ENCODE assay signal across 14 mouse cellular contexts in genomic region chr2:150665006-150665405, GRCm38 (mm10). TPM values are rescaled to one million over a fixed set of nuclear protein-coding genes. Genes with fewer than 3 reads are reported as not detected.
DNase-seq lines count a peak whose midpoint lies in the region; ATAC-seq and TF ChIP-seq lines count a peak whose summit lies in the region.
"Had no signal": no experiment of that assay in that cellular context is flagged by ENCODE, and none has a peak within 500 bp of the region (broad histone marks: within the 10 kb centered on the region; RNA-seq: fewer than 3 reads in every experiment).

No protein-coding gene starts in this region.

- intact Hi-C loops in heart, postnatal 14 days (cut with DNase I), result loop anchor here (5.0 kb wide), 2 partner anchors 103 to 528 kb away; partner anchors contain the start of gene Zfp120

- H3K27ac ChIP-seq in heart, embryonic 11.5 days (ENCODE audit: low read depth, low read length), result peak overlapping the region; percentile 66; the same call in 1 of the 2 replicates
- 0 out of 2 replicates have a peak overlapping the region, but pooled peaks have one; percentile 26 for H3K27ac ChIP-seq in stomach, embryonic 15.5 days
- H3K27ac ChIP-seq in stomach, postnatal 0 days (replicated peaks), result no peak overlapping the region
- H3K27ac ChIP-seq in liver, embryonic 15.5 days (replicated peaks), result peak overlapping the region; percentile 95

- WGBS in heart, embryonic 11.5 days (ENCODE audit: insufficient replicate concordance), result 58% methylated on average over 2 of the region's 2 CpGs
- WGBS in stomach, embryonic 15.5 days, result 59% methylated on average over 2 of the region's 2 CpGs
- WGBS in stomach, postnatal 0 days, result 72% methylated on average over 2 of the region's 2 CpGs
- WGBS in liver, embryonic 15.5 days (ENCODE audit: insufficient replicate concordance), result 14% methylated on average over 2 of the region's 2 CpGs

- ATAC-seq in heart, embryonic 11.5 days (replicated peaks; ENCODE audit: insufficient number of reproducible peaks, low FRiP score, low TSS enrichment), result no peak
- no peak for ATAC-seq in stomach, embryonic 15.5 days (ENCODE audit: insufficient read depth, low FRiP score, low read depth)
- ATAC-seq in stomach, postnatal 0 days (ENCODE audit: low FRiP score, low TSS enrichment), result no peak
- no peak for ATAC-seq in liver, embryonic 15.5 days (ENCODE audit: insufficient read depth)
- ATAC-seq: CD4-positive, CD25-positive, alpha-beta regulatory T cell, adult 4 months had no signal

- peak overlapping the region; percentile 40 for H3K4me2 ChIP-seq in heart, embryonic 11.5 days
- H3K4me2 ChIP-seq in stomach, embryonic 15.5 days, result no peak overlapping the region
- no peak overlapping the region for H3K4me2 ChIP-seq in stomach, postnatal 0 days (replicated peaks; ENCODE audit: low read depth)
- H3K4me2 ChIP-seq in liver, embryonic 15.5 days, result peak overlapping the region; percentile 96

- no peak for TF ChIP-seq EP300 in stomach, postnatal 0 days (optimal IDR thresholded peaks at IDR 0.05)

- no peak overlapping the region for H3K9ac ChIP-seq in heart, embryonic 11.5 days (ENCODE audit: low read depth, low read length)
- no peak overlapping the region for H3K9ac ChIP-seq in stomach, embryonic 15.5 days
- no peak overlapping the region for H3K9ac ChIP-seq in stomach, postnatal 0 days (ENCODE audit: low read length)
- H3K9ac ChIP-seq in liver, embryonic 15.5 days, result peak overlapping the region; percentile 28

- no peaks in the 10 kb centered on the region for H3K9me3 ChIP-seq in heart, embryonic 11.5 days (replicated peaks; ENCODE audit: control insufficient read depth, low read length)
- H3K9me3 ChIP-seq in stomach, embryonic 15.5 days, result no peaks in the 10 kb centered on the region
- H3K9me3 ChIP-seq in stomach, postnatal 0 days (ENCODE audit: control insufficient read depth, low read length), result no peaks in the 10 kb centered on the region
- H3K9me3 ChIP-seq in liver, embryonic 15.5 days (replicated peaks), result no peaks in the 10 kb centered on the region

- no peak overlapping the region for H3K4me3 ChIP-seq in heart, embryonic 11.5 days (ENCODE audit: low read depth, low read length)
- H3K4me3 ChIP-seq in stomach, embryonic 15.5 days (replicated peaks), result no peak overlapping the region
- H3K4me3 ChIP-seq in stomach, postnatal 0 days (ENCODE audit: low read depth, low read length), result no peak overlapping the region
- peak overlapping the region; percentile 82 for H3K4me3 ChIP-seq in liver, embryonic 15.5 days (replicated peaks)

- H3K36me3 ChIP-seq in heart, embryonic 11.5 days (ENCODE audit: control insufficient read depth, insufficient read depth, low read length), result no peaks in the 10 kb centered on the region
- H3K36me3 ChIP-seq in stomach, embryonic 15.5 days, result no peaks in the 10 kb centered on the region
- no peaks in the 10 kb centered on the region for H3K36me3 ChIP-seq in stomach, postnatal 0 days (ENCODE audit: control insufficient read depth, insufficient read depth, low read length)
- peaks cover 12% of the 10 kb centered on the region for H3K36me3 ChIP-seq in liver, embryonic 15.5 days (replicated peaks)

- DNase-seq in heart, postnatal 14 days, result no peak
- DNase-seq in stomach, postnatal 0 days (ENCODE audit: low spot score), result no peak
- DNase-seq in cerebellum, adult 8-10 months, result no peak
- DNase-seq in urinary bladder, postnatal 4 days (ENCODE audit: low spot score in 2 of 2), result no peak
- no peak for DNase-seq in left cerebral cortex, adult 18-20 months (ENCODE audit: low spot score in 2 of 2)
- DNase-seq: layer of hippocampus, postnatal 36 days; lung, adult 2 months had no signal

- peaks cover 10% of the 10 kb centered on the region for H3K4me1 ChIP-seq in heart, embryonic 11.5 days (ENCODE audit: control insufficient read depth, insufficient read depth, low read length)
- H3K4me1 ChIP-seq in stomach, embryonic 15.5 days, result peaks cover 25% of the 10 kb centered on the region
- peaks cover 6% of the 10 kb centered on the region; the same call in 1 of the 2 replicates for H3K4me1 ChIP-seq in stomach, postnatal 0 days (replicated peaks; ENCODE audit: control insufficient read depth, insufficient read depth)
- peaks cover 92% of the 10 kb centered on the region for H3K4me1 ChIP-seq in liver, embryonic 15.5 days (replicated peaks)

- H3K27me3 ChIP-seq in heart, embryonic 11.5 days (ENCODE audit: control insufficient read depth, insufficient read depth, low read length), result peaks cover 2% of the 10 kb centered on the region; the same call in 1 of the 2 replicates
- H3K27me3 ChIP-seq in stomach, embryonic 15.5 days (replicated peaks), result no peaks in the 10 kb centered on the region
- no peaks in the 10 kb centered on the region for H3K27me3 ChIP-seq in stomach, postnatal 0 days (ENCODE audit: control insufficient read depth, insufficient read depth, low read length)
- no peaks in the 10 kb centered on the region for H3K27me3 ChIP-seq in liver, embryonic 15.5 days

- TF ChIP-seq CTCF in stomach, postnatal 0 days (IDR thresholded peaks at IDR 0.05; ENCODE audit: low read depth), result no peak

RNA-seq across cellular contexts. Expression of gene Acss1, which starts 3.3 kb away (rescaled TPM):
- 14.8 and 16.8 TPM in 2 replicates for polyA plus RNA-seq in heart, embryonic 11.5 days (2014; fragmentation: Nextera tagmentation; extraction: Ambion mirVana)
- 100 to 1,000 TPM; 121 to 136 TPM for total RNA-seq in heart, postnatal 14 days (2021)
- polyA plus RNA-seq in stomach, embryonic 15.5 days (2015; fragmentation: Nextera tagmentation; extraction: Ambion mirVana), result 27.8 and 30.9 TPM in 2 replicates
- 28.2 and 35.7 TPM in 2 replicates for polyA plus RNA-seq in stomach, postnatal 0 days (2015; fragmentation: Nextera tagmentation; extraction: Ambion mirVana)
- 45.3 and 50.8 TPM in 2 replicates for polyA plus RNA-seq in liver, embryonic 15.5 days (2015; fragmentation: Nextera tagmentation; extraction: Ambion mirVana)
- 10 to 100 TPM; 17.7 to 18.3 TPM for total RNA-seq in left cerebral cortex, adult 18-20 months (2021)

RNA-seq across cellular contexts. Expression of gene Vsx1, which starts 24.2 kb away (rescaled TPM):
- not detected in 2 replicates for polyA plus RNA-seq in heart, embryonic 11.5 days (2014; fragmentation: Nextera tagmentation; extraction: Ambion mirVana)
- not detected for total RNA-seq in heart, postnatal 14 days (2021)
- polyA plus RNA-seq in stomach, embryonic 15.5 days (2015; fragmentation: Nextera tagmentation; extraction: Ambion mirVana), result not detected in 2 replicates
- polyA plus RNA-seq in stomach, postnatal 0 days (2015; fragmentation: Nextera tagmentation; extraction: Ambion mirVana), result not detected in 2 replicates
- not detected in 2 replicates for polyA plus RNA-seq in liver, embryonic 15.5 days (2015; fragmentation: Nextera tagmentation; extraction: Ambion mirVana)
- total RNA-seq in left cerebral cortex, adult 18-20 months (2021), result not detected
- total RNA-seq: common myeloid progenitor, adult 5-6 weeks had no signal
- polyA plus RNA-seq: CD4-positive, CD25-positive, alpha-beta regulatory T cell, adult 4 months; gonadal fat pad, adult 2 months; kidney, embryonic 14.5 days; lung, adult 2 months had no signal

RNA-seq across cellular contexts. Expression of gene Apmap, which starts 56.6 kb away (rescaled TPM):
- 31.1 and 35.2 TPM in 2 replicates for polyA plus RNA-seq in heart, embryonic 11.5 days (2014; fragmentation: Nextera tagmentation; extraction: Ambion mirVana)
- total RNA-seq in heart, postnatal 14 days (2021), result 10 to 100 TPM; 46.6 to 48.6 TPM
- 40.1 and 40.5 TPM in 2 replicates for polyA plus RNA-seq in stomach, embryonic 15.5 days (2015; fragmentation: Nextera tagmentation; extraction: Ambion mirVana)
- polyA plus RNA-seq in stomach, postnatal 0 days (2015; fragmentation: Nextera tagmentation; extraction: Ambion mirVana), result 30.0 and 30.1 TPM in 2 replicates
- 27.8 and 28.0 TPM in 2 replicates for polyA plus RNA-seq in liver, embryonic 15.5 days (2015; fragmentation: Nextera tagmentation; extraction: Ambion mirVana)
- total RNA-seq in left cerebral cortex, adult 18-20 months (2021), result 10 to 100 TPM; 53.5 to 59.9 TPM

Comparison
In these comparisons a context has a peak if more than half of its experiments do, and no peak if none do; other contexts are left out.
1. H3K4me2 ChIP-seq: peak in heart, embryonic 11.5 days (single experiment) and liver, embryonic 15.5 days (single experiment); none in stomach, embryonic 15.5 days (single experiment) and stomach, postnatal 0 days (single experiment).